Mouse (Mus musculus) adrenal gland (tissue): Measurements from ENCODE around the gene Ybx2.
"Not testable (repeated sequence)": the region's sequence is repeated elsewhere in the genome, so short reads cannot be mapped to it uniquely, and the experiment has no call there.

Experiments used
- intact Hi-C: fragments of 180-260 bp; cut with DNase I; formaldehyde crosslinking; loops from one replicate; pipeline ENCODE4 v1.15.1; 2025

The Ybx2 gene

DNA sequence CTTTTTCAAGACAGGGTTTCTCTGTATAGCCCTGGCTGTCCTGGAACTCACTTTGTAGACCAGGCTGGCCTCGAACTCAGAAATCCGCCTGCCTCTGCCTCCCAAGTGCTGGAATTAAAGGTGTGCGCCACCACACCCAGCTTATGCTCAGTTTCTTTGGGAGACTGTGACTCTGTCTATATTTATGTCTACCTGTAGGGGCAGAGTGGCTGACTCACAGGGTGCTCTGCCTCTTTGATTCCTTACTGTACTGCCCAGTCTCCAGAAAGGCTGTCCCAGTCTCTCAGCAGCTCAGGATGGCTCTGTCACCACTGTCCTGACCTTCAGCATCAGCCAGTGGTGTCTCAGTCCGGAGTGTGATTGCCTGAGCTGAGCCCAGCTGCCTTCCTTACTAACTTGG is 20.0 kb downstream of the Ybx2 start:
- intact Hi-C loops = not testable (repeated sequence)

DNA sequence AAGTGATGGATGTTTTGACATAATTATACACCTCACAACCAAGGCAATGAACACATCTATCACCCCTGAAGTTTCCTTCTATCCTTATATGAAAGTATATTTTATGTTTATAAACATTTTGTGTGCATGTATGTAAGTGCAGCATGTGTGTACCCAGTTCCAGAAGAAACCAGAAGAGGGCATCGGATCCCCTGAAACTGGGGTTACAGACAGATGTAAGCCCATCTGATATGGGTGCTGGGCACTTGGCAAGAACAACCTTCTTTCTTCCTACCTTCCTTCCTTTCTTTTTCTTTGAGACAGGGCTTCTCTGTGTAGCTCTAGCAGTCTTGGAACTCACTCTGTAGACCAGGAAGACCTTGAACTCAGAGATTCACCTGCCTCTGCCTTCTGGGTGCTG is 20.6 kb downstream of the Ybx2 start:
- intact Hi-C loops = no loop called here

DNA sequence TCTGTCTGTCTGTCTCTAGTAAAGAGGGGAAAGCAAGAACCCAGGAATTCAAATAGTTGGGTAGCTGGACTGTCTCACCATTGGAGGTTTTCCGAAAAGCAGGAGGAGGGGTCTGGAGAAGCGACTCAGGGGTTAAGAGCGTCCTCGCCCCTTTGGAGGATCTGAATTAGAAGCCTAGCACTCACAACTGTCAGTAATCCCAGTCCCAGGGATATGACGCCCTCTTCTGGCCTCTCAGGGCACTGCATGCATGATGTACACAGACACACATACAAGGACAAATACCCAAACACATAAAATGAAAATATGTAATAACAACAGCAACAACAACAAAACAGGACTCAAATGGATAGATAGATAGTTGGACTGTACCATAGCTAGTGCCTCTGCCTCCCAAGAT is 25.0 kb downstream of the Ybx2 start:
- intact Hi-C loops = no loop called here

DNA sequence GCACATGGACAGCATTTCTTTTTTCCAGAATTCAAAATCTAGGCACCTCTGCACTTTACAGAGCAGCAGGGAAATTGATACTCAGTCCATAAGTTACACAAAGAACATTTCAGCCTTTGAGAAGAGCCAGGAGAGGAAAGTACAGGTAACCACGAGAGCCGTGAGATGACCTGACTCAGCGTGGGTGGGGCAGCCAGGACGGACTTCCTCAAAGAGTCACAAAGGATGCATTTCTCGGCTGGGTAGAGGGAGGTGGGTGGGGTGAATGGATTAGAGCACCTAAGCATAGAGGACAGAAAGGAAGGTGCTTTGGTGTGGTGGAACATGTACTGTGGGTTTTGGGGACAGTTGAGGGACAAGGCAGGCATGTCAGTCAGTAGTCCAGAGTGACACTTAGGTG is 26.2 kb downstream of the Ybx2 start:
- intact Hi-C loops = no loop called here

DNA sequence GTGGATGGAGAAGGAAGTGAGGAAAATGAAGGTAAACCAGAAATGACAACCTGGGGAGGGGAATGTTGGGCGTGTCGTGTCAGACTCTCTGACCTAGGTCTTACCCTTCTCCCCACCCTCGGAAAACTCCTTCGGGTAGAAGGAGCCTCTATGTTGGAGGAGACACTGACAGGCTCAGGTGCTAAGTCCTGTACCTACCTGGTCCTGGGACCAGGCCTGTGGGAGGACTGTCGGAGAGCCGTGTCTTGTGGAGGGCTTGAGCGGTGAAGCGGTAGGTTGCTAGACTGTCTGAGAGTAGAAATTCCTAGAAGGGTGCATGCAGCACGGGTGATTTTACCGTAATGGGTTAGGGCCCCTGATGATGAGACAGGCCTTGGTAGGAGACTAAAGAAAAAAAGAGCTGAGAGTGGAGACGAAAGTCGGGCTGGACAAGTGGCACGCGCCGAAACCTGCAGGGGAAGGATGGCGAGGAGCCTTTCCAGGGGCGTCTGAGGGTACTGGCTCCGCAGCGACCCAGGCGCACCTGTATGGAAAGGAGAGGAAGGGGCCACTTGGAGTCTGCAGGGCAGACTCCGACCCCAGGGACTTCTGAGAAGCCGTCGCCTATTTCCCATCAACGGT is 29.2 kb downstream of the Ybx2 start, which contains the start of gene Cldn7:
Cldn7 (plus strand) TSS at position 130 of the 621 bp plus-strand sequence.
- intact Hi-C loops = no loop called here

DNA sequence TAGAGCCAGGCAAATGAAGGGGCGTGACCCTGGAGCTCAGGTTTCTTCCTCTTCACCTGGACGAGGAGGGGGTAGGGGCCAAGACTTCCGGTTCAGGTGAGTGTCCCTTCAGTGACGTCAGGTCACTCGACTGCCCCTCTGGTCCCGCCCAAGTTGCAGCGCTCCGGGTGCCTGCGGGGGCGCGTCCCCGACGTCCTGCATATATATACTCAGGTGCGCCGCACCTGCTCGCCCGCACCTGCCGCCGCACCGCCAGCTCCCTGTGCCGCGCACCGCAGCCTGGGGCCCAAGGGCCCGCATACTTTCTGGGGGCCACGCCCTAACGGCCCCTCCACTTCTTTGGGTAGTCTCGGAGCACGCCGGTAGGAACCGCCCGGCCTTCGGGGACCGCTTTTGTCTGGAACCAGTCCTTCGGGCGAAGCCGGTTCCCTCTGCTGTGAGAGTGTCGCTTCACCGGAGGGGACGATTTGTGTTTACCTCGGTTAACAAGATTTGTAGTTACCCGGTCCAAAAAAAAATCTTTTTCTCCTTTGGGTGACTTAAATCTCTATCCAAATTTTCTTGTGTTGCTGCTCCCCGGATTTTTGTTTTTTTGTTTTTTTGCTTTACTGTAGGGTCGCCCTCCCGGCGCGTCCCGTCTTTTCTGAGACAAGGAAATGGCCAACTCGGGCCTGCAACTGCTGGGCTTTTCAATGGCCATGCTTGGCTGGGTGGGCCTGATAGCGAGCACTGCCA is 29.8 kb downstream of the Ybx2 start:
- intact Hi-C loops = no loop called here

DNA sequence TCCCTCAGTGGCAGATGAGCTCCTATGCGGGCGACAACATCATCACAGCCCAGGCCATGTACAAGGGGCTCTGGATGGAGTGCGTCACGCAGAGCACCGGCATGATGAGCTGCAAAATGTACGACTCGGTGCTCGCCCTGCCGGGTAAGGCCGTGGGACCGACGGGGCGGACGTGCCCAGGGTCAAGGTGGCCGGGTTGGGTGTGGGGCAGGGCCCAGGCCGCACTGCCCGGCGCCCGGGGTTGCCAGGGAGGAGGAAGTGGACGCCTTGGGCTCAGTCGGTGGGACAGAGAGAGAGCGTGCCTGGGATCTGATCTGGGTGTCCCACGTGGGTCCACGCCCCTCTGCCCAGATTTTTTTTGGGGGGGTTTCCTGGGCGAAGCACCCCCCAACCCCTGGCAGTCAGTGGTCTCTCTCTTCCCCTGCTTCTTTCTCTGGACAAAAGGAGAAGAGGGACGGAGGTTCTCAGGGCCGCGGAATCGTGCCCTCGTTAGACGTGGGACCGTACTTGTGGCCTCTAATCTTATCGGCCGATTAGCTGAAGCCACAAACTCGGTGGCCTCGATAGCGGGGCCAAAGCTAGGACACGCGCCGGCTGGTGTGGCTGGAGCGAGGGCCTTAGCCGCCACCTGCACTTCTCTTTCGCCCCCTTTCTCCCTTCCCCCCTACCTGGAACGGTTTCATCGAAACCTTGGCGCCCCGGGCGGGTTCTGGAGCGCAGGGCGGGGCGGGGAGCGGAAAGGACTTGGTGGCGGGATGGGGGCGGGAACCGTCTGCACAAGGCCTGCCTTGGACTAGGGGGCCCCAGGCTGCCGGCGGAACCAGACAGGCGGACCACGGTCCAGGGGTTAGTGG is 30.6 kb downstream of the Ybx2 start:
- intact Hi-C loops = no loop called here

DNA sequence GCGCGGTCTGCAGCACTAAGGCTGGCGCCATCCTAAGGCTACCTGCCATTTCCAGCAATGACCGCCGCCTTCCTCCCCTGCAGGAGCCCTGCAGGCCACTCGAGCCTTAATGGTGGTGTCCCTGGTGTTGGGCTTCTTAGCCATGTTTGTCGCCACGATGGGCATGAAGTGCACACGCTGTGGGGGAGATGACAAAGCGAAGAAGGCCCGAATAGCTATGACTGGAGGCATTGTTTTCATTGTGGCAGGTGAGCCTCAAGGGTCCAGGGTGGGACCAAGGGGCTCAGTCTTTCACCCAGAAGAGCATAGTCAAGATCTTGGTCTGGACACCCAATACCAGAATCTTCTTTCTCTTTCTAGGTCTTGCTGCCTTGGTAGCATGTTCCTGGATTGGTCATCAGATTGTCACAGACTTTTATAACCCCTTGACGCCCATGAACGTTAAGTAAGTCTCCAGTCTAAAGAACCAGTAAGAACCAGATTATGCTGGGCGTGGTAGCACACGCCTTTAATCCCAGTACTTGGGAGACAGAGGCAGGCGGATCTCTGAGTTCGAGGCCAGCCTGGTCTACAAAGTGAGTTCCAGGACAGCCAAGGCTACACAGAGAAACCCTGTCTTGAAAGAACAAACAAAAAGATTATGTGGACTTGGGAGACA is 31.4 kb downstream of the Ybx2 start:
- intact Hi-C loops = no loop called here

DNA sequence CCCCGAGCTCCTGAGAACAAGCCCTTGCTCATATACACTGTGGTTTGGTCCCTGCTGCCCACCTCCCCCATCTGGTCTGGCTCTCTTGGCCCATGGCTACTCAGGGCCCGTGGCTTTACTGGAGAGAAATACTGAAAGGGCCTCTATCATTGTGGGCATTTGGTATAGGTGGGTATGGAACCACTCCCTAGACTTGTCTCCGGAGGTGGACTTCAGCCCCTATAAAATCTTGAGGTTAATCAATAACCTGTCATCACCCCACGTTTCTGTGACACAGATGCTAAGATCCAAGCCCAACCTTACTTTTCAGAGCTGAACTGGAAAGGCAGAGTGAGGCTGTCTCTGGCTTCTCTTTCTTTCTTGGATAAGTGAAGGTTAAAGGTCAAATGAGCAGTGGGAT is 33.2 kb downstream of the Ybx2 start:
- intact Hi-C loops = no loop called here

DNA sequence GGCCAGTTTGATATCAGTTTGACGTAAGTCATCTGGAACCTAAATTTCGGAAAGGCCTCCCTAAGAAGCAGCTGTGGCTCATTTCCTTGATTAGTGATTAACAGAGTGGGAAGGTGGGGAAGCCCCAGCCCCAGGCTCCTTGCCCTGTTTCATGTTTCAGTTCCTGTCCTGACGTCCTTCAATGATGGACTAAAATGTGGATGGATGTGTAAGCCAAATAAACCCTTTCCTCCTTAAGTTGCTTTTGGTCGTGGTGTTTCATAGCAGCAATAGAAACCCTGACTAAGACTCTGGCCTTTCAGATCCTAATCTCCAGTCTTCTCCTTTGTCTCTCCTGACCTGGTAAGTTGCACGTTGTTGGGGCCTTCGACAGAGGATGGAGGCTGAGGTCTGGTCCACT is 34.6 kb downstream of the Ybx2 start:
- intact Hi-C loops = no loop called here

DNA sequence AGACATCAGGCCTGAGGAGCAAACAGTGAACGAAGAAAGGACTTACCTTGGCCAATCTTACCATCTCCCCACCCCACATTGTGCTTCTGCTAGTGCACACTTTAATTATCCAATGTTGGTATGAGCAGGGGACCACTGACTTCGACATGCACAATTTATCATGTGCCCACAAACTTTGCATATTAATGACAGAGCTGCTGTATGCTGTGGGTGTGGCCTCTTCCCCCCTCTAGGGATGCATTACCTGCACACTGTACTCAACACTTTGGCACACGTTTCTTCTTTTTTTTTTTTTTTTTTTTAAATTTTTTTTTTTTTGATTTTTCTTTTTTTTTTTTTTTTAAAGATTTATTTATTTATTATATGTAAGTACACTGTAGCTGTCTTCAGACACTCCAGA is 35.2 kb downstream of the Ybx2 start:
- intact Hi-C loops = no loop called here

DNA sequence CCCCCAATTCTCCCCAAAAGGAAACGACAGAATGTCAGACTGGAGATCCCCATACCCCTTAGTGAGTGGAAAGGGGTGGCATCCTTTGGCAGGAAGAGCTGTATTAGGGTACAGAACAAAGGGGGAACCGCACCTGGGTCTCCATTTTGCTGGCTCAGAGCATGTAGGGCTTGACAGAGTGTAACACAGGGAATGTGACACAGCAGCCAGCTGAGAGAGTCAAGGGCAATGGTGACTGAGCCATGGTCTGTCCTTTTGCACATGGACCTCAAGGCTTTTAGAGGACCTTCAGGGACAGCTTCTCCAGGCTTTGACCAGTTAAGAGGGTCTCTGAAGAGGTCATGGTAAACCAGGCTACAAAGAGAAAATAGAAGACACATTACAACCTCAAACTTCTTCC is 39.3 kb downstream of the Ybx2 start:
- intact Hi-C loops = no loop called here

DNA sequence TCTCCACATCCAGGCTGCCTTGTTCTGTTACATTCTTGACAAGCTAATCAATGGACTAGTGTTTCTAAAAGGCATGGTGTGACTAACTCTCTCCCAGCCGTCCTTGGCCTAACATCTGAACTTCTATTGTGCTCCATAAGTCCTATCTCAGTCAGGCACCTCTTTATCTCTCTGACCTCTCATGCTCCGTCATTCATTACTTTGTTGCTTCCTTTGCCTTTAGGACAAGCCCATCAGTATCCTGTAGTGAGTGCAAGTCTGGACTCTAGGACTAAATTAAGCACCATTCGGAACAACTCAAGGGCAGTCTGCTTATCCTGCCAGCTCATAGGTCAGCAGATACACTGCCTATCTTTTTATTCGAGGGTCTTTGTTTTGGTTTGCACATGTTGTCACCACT is 40.7 kb downstream of the Ybx2 start:
- intact Hi-C loops = no loop called here

DNA sequence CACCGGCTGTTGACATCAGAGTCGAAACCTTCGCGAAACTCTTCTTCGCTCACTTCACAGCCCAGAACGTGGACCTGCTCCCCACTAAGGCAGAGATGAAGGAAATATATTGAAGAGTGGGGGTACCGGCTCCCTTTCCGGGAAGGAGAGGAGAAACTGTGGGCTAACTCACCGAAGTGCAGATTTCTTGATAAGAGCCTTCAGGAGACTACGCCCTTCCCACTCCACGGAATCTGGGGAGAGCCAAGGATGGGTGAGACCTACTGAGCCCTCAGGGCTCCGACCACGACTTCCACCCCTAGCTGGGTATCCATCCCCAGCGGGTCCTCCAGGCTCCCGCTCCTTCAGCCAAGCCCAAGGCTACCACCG is 44.2 kb downstream of the Ybx2 start:
- intact Hi-C loops = no loop called here

DNA sequence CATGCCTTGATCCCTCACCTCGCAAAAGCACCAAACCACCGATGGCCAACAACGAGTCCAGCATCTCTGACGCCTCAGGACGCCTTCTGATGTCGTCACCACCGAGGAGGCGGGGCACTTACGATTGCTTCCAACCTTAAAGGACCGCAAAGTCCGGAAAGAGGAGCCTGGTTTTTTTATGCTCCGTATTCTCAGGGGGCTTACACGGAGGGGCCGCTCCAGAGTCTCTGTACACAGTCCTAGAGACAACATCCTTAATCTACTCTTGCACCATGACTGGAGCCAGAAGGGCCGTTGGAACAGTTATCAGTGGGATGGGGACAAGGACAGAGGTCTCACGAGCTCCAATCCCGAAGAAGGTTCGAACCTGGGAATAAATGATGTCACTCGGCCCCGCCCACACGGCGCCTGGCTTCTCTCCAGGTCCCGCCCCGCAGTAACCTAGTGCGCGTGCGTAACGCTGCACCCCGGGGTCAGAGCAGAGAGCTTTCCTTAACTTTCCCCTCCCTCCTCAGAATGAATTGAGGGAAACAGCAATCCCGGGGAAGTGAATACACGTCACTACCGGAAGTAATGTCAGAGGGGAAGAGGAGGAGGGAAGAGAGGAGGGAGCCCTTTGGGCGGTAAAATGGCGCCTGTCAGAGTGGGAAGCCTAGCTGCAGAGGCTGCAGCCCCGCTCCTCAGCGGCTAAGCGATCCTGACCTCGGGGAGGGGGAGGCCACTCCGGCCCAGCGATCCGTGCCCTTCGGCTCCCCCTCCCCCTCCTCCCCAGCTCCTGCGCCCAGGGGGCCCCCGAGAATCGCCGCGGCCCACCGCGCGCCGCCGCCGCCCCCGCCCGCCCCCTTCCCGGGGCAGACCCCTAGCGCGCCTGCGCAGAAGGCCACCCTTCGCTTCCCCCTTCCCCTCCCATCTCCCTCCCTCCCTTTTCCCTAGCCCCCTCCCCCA is 44.9 kb downstream of the Ybx2 start:
- intact Hi-C loops = no loop called here

DNA sequence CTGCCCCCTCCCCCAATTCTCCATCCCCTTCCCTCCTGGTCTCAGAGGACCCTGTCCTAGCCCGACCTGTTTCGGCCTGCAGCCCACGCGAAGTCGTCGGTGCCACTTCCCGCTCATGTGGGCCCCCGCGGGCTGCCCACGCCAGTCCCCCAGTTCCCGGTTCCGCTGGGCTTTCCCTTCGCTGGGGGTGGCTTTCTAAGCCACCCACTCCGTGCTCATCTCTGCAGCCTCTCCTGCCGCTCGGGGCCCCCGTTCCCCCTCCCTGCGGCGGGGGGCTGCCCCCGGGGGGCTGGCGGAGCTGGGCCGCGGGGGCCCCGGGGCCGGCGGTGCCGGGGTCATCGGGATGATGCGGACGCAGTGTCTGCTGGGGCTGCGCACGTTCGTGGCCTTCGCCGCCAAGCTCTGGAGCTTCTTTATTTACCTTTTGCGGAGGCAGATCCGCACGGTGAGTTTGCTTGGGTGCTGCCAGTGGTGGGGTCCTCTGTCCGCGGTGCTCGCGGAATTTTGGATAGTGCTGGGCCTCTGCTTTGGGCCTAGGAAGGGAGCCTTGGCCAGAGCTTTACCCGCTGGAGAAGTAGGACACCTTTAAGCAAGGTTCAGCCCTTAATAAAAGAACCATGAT is 45.7 kb downstream of the Ybx2 start, which contains the start of gene Ctdnep1:
Ctdnep1 (plus strand) TSS at position 16 of the 622 bp plus-strand sequence.
- intact Hi-C loops = no loop called here

DNA sequence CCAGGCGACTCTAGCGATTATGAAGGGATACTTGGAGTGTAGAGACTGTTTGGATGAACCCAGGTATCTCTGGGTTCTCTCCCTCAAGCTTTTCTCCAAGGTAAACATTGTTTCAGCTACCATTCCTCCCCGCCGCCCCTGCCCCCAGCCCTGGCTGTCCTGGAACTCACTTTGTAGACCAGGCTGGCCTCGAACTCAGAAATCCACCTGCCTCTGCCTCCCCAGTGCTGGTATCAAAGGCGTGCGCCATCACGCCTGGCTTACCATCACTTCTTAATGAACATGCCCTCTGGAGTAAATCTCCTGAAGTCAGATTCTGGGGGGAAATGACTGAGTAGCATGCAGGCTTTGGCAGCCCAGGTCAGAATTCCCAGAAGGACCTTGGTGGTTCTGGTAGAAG is 46.6 kb downstream of the Ybx2 start, which contains the start of gene Elp5:
Elp5 (minus strand) TSS at position 293 of the 400 bp plus-strand sequence.
- intact Hi-C loops = no loop called here

DNA sequence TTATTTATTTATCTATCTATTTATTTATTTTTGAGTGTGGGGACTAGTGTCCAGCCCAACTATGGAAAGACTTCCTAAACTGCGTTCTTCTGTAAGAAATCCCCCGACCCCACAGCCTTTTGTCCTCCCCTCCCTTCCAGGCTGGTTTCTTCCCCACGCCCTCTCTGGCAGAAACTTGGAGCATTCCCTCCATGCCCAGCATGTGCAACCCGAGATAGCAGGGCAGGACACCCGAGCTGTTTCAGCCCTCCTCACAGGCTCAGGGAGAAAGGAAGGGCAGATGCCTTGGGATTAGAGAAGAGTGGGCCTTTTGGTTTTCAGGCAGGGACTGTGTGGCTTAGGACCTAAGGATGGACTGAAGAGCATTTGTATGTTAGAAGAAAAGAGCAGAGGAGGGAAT is 47.3 kb downstream of the Ybx2 start:
- intact Hi-C loops = no loop called here

DNA sequence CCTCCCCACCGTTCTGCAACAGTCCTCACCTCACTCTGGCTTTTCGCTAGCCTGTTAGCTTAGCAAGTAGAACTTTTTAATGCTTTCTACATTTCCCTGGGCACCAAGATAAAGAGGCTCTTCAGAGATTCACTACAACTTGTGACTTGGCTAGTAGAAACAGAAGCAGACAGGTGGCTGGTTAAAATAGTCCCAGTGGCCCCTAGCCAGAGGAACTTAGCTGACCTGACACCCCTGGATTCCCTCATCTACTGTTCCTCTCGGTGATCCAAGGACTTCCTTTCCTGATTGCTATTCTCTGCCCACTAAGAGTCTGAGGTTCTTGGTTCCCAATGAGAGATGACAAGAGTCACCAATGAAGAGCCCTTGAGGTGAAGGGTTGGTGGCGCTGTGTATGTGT is 47.8 kb downstream of the Ybx2 start:
- intact Hi-C loops = no loop called here

DNA sequence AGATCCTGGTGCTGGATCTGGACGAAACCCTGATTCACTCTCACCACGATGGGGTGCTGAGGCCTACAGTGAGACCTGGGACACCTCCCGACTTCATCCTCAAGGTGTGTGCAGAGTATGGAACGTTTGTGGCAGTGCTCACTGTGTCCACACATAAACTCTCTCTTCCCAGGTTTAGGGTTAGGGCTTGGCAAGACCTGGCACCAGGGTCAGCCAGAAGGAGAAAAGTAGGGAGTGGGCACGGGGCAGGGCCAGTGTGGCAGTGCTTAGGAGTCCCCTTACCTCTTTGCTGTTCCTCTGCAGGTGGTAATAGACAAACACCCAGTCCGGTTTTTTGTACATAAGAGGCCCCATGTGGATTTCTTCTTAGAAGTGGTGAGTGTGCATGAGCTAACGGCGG is 48.8 kb downstream of the Ybx2 start:
- intact Hi-C loops = no loop called here
